Mouse (Mus musculus) Patski (cell line): ENCODE data around the gene Tcp11. TPM values are rescaled to one million over a fixed set of nuclear protein-coding genes. Genes with fewer than 3 reads are reported as not detected.

Source experiments
- ATAC-seq: fragments of 100-300 bp; one replicate; pipeline ENCODE4 v1.8.0; 2021
- CTCF ChIA-PET: fragments of 350-600 bp; sonication (Branson Sonifier 250); formaldehyde crosslinking; loops from one replicate; lab custom pipeline; 2022; ENCODE audit warnings: inconsistent platforms; lab: Charles Lee
- POLR2A ChIA-PET: fragments of 350-600 bp; sonication (Branson Sonifier 250); formaldehyde crosslinking; loops from one replicate; lab custom pipeline; 2022; ENCODE audit warnings: antibody characterized with exemption, inconsistent platforms; lab: Charles Lee
- DNase-seq: peaks from one replicate; pipeline ENCODE4 v3.0.0-alpha.2; 2011; ENCODE audit warnings: low read depth, low spot score
- H3K27me3 ChIP-seq: fragments of 371-371 bp; one replicate; pipeline ENCODE4 v1.5.1; 2021
- CTCF ChIP-seq: fragments of 100-300 bp; IDR thresholded peaks from one replicate; pipeline ENCODE4 v1.5.1; 2021
- in situ Hi-C: fragments of 300-500 bp; cut with MboI; formaldehyde crosslinking; loops from 3 replicates; pipeline ENCODE4 v1.11.1; 2018; ENCODE audit warnings: low pct_unique_long_range_greater_than_20kb, mixed read lengths
- polyA plus RNA-seq: library from polyadenylated mRNA; unstranded; gene quantifications from one replicate; pipeline ENCODE4 v1.2.3, GENCODE M21; 2021

Tcp11 gene
- polyA plus RNA-seq, 1 experiment from 2014 or later: 0.05 TPM

- no peak for ATAC-seq
- ChIA-PET POLR2A (interaction anchor here (0.5 kb wide), 1 partner anchor 512 kb away, joined by 4 read pairs; no protein-coding TSS in a partner anchor), CTCF (interaction anchor here (0.6 to 2.4 kb wide), 10 partner anchors 9 to 115 kb away, joined by 3 to 8 read pairs (median 4); no protein-coding TSS in a partner anchor)
- in situ Hi-C loops: no loop called here
- DNase-seq: no peak
- H3K27me3 ChIP-seq: no peaks in the 10 kb centered on the region
- TF ChIP-seq CTCF: no peak
These were observed 32.0 kb downstream of the Tcp11 start for GRCm38 (mm10) chr17:28048425-28048824.

DNA sequence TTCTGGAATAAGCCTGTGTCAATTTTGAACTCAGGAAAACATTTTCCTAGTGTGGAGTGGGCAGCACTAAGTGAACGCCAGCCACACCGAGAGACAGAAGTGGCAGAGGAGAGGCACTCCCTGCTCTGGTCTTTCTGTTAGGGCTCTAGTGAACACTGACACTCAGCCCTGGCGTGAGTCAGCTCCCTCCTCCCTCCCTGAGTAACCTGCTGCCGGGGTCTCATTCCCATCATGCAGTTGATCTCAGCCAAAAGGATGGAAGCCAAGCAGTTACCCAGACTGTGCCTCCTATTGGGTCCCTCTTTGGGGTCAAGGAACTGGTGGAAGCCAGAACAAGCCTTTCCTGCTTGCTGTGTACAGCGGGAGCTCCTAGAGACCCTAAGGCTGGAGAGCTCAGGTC is 32.9 kb downstream of the Tcp11 start:
- ChIA-PET CTCF (interaction anchor here (0.8 to 2.4 kb wide), 3 partner anchors 26 to 116 kb away, joined by 3 to 8 read pairs (median 4); no protein-coding TSS in a partner anchor), POLR2A (no interaction called here)
- in situ Hi-C loops: no loop called here
- ATAC-seq: no peak
- TF ChIP-seq CTCF: no peak
- no peaks in the 10 kb centered on the region for H3K27me3 ChIP-seq
- no peak for DNase-seq

- ChIA-PET POLR2A (no interaction called here), CTCF (no interaction called here)
- ATAC-seq (no peak), DNase-seq (no peak)
- H3K27me3 ChIP-seq: no peaks in the 10 kb centered on the region
- no peak for TF ChIP-seq CTCF
- in situ Hi-C loops: no loop called here
These were observed 33.4 kb downstream of the Tcp11 start for GRCm38 (mm10) chr17:28047017-28047416.

GRCm38 (mm10) chr17:28042299-28042771 is 38.1 kb downstream of the Tcp11 start:
- in situ Hi-C loops: no loop called here
- H3K27me3 ChIP-seq: no peaks in the 10 kb centered on the region
- DNase-seq (no peak), ATAC-seq (no peak)
- ChIA-PET CTCF (no interaction called here), POLR2A (no interaction called here)
- no peak for TF ChIP-seq CTCF

DNA sequence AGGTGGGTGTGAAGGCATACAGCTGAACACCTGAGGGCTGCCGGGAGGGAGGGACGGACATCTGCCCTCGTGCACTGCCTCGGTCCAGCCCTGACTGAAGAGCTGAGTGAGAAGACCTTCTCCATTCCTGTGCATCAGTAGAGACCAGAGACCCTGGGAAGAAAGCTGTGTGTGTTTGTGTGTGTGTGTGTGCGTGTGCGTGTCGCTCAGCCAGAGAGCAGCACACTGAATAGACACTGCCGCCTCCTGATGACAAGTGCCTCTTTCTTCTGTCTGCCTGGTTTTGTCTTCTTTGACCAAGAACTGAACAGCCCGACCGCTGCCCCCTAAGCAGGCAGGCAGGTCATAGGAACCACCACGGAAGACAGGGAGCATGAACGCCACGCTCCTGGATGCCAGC is 39.1 kb downstream of the Tcp11 start:
- in situ Hi-C loops: no loop called here
- no peak for TF ChIP-seq CTCF
- POLR2A ChIA-PET: no interaction called here
- DNase-seq: no peak
- CTCF ChIA-PET: no interaction called here
- no peak for ATAC-seq
- H3K27me3 ChIP-seq: no peaks in the 10 kb centered on the region

DNA sequence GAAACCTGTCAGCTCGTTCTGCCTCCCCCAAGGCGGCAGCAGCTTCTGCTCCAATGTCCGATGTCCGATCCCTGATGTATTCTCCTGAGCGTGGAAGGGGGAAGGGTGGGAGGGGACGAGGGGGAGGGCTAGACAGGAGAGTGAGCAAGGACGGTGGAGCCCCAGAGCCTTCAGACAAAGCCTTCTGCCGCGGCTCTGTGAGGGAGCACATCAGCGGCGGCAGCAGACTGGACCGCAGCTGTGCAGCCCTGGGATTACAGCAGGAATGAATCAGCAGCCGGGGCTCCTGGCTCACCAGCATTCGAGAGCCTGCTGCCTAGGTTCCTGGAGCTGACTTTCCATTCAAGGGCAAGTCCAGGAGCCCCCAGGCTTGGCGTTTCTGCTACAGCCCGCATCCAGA is 39.8 kb downstream of the Tcp11 start:
- H3K27me3 ChIP-seq: no peaks in the 10 kb centered on the region
- CTCF ChIA-PET: no interaction called here
- DNase-seq: no peak
- in situ Hi-C loops: no loop called here
- POLR2A ChIA-PET: no interaction called here
- ATAC-seq: no peak
- no peak for TF ChIP-seq CTCF

DNA sequence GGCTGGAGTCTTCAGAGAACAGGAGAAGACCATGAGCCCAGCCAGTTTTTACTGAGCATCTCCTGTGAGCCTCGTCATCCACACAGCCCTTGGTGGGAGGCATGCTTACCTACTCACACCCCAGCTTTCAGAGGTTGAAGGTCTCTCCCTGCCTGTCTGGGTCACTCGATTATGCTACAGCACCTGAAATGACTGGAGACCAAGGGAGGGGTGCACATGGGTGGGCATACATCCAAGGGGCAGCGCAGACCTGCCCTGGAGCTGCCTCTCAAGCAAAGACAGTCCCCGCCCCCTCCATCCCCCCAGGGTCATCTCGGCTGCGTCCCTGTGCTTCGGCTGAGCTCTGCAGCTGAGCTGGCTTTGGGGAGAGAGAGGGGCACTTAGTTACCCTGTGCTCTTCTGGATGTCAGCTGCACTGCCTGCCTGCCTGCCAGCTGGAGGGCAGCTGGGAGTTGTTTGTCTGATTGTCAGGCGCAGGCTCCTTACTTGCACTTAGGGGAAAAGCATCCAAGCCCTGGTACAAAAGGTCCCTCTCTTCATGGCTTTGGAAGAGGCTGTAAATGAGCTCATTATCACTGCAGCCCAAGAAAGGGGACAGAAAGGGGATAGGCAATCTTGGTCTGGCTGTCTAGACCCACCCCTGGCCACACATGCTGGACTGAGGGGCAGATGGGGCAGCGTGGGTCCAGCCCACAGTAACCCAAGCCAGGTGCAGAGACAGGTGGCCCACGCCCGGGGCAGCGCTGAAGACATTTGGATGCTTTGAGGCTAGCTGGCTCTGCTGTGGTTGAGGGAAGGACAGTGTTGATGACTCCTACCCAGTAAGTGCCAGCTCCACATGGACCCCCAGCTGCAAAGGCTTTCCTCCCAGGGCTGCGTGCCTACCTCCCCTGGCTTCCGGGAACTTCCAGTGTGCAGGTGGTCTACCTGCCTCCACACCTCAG is 43.4 kb downstream of the Tcp11 start:
- no peak for DNase-seq
- no peak for TF ChIP-seq CTCF
- ChIA-PET POLR2A (no interaction called here), CTCF (interaction anchor here (1.2 to 1.5 kb wide), 2 partner anchors 11 to 18 kb away, joined by 4 read pairs; no protein-coding TSS in a partner anchor)
- in situ Hi-C loops: no loop called here
- no peak for ATAC-seq
- no peaks in the 10 kb centered on the region for H3K27me3 ChIP-seq

DNA sequence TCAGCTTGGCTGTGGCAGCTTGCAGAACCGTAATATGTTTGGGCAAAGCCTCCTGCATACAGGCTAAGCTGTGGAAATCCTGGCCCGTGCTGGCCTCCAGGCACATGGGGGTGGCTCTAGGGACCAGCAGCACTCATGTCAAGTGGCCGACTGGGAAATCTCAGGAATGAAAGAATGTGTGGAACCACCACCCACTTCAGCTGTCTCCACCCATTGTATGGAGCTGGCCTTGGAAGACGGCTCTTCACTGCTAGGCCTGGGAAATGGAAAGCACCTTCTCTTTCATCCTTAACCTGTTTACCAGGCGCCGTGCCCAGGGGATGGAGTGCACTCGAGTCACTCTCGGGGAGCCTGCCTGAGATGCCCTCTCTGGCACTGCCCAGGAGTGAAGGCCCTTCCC is 45.5 kb downstream of the Tcp11 start:
- no peak for TF ChIP-seq CTCF
- no peaks in the 10 kb centered on the region for H3K27me3 ChIP-seq
- DNase-seq: no peak
- ChIA-PET POLR2A (interaction anchor here (0.6 kb wide), 1 partner anchor 14 kb away, joined by 3 read pairs; no protein-coding TSS in a partner anchor), CTCF (no interaction called here)
- in situ Hi-C loops: no loop called here
- ATAC-seq: no peak

- POLR2A ChIA-PET: no interaction called here
These were observed 47.3 kb downstream of the Tcp11 start for GRCm38 (mm10) chr17:28033046-28033580.

DNA sequence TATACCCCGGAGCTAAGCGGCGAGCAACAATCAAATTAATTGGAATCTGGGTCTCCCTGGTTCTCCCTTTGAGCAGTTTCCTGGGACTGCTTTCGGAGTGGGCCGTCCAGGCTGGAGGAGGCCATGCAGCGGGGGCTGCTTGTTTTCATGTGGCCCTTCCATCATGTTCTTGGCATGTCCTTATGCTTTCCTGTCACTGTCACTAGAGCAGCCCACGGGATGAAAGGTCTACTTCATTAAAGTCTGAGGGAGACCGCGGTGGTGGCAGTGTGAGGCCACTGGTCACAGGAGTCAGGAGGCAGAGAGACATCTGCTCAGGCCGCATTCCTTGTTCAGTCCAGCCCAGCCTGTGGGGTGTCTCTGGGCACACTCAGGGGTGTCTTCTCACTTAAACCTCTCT is 48.2 kb downstream of the Tcp11 start:
- POLR2A ChIA-PET: no interaction called here
- in situ Hi-C loops: no loop called here
- TF ChIP-seq CTCF: no peak
- DNase-seq: no peak
- ATAC-seq: no peak
- H3K27me3 ChIP-seq: no peaks in the 10 kb centered on the region
- CTCF ChIA-PET: interaction anchor here (1.0 kb wide), 1 partner anchor 126 kb away, joined by 3 read pairs; no protein-coding TSS in a partner anchor

More at GRCm38 (mm10) chr17:28033046-28033580, 47.3 kb downstream of the Tcp11 start:
- DNase-seq (no peak), ATAC-seq (no peak)
- no peaks in the 10 kb centered on the region for H3K27me3 ChIP-seq
- in situ Hi-C loops: no loop called here
- no peak for TF ChIP-seq CTCF
- CTCF ChIA-PET: no interaction called here
